24 mouse cellular contexts compared by ENCODE assay signal in genomic region chr10:70262051-70262450, GRCm38 (mm10). TPM values are rescaled to one million over a fixed set of nuclear protein-coding genes. Genes with fewer than 3 reads are reported as not detected.
DNase-seq lines count a peak whose midpoint lies in the region; ATAC-seq and TF ChIP-seq lines count a peak whose summit lies in the region.
"Had no signal": no experiment of that assay in that cellular context is flagged by ENCODE, and none has a peak within 500 bp of the region (broad histone marks: within the 10 kb centered on the region; RNA-seq: fewer than 3 reads in every experiment).

No protein-coding gene starts in this region.

- no peaks in the 10 kb centered on the region for H3K27me3 ChIP-seq in kidney, embryonic 14.5 days (ENCODE audit: control insufficient read depth, insufficient read depth, low read length)
- H3K27me3 ChIP-seq: heart, embryonic 15.5 days; Patski had no signal

- TF ChIP-seq POLR2A in lung, adult 2 months (IDR thresholded peaks at IDR 0.05; ENCODE audit: borderline replicate concordance, extremely low read depth, low read depth, low read length) = no peak

- no peak for ATAC-seq in kidney, embryonic 14.5 days (ENCODE audit: low FRiP score, low TSS enrichment)
- ATAC-seq: activated CD4-positive, CD25-positive, alpha-beta regulatory T cell, adult 4 months; forebrain, embryonic 14.5 days; Patski had no signal

- no peak overlapping the region for H3K4me3 ChIP-seq in kidney, embryonic 14.5 days (ENCODE audit: low read length)
- H3K4me3 ChIP-seq in lung, adult 2 months (replicated peaks; ENCODE audit: extremely low read depth, low read depth, low read length) = no peak overlapping the region
- H3K4me3 ChIP-seq: embryonic facial prominence, embryonic 10.5 days; forebrain, embryonic 10.5 days; heart, adult 2 months; heart, embryonic 15.5 days; hindbrain, embryonic 10.5 days had no signal

- no peak for TF ChIP-seq CTCF in lung, adult 2 months (IDR thresholded peaks at IDR 0.05; ENCODE audit: insufficient read depth, low read length)

- no peaks in the 10 kb centered on the region for H3K4me1 ChIP-seq in kidney, embryonic 14.5 days (ENCODE audit: control insufficient read depth, insufficient read depth, low read length)
- H3K4me1 ChIP-seq in lung, adult 2 months (ENCODE audit: control insufficient read depth, insufficient read depth, low read length) = peaks cover 19% of the 10 kb centered on the region
- H3K4me1 ChIP-seq: embryonic facial prominence, embryonic 10.5 days; heart, embryonic 15.5 days; hindbrain, embryonic 10.5 days had no signal

- no peak overlapping the region for H3K9ac ChIP-seq in kidney, embryonic 14.5 days (ENCODE audit: low read depth, low read length)
- H3K9ac ChIP-seq: heart, embryonic 15.5 days; hindbrain, embryonic 14.5 days had no signal

- DNase-seq in kidney, adult 18-20 months = peak; percentile 63
- peak; percentile 77 to 78 for DNase-seq in kidney, adult 8-10 months
- DNase-seq in kidney, postnatal 10 days = peak; percentile 60
- DNase-seq in kidney, postnatal 4 days = peak; percentile 24 to 39
- no peak for DNase-seq in frontal cortex, postnatal 10 days (ENCODE audit: low spot score in 2 of 2)
- no peak for DNase-seq in lung, adult 2 months
- no peak for DNase-seq in spleen, adult 18-20 months
- DNase-seq: adrenal gland, postnatal 14 days; cerebellum, adult 11-12 months; cerebellum, adult 9-10 months; cerebellum, postnatal 25 days; gastrocnemius, postnatal 10 days; heart, adult 2 months had no signal

- 66% methylated on average over 3 of the region's 3 CpGs for WGBS in kidney, embryonic 14.5 days
- WGBS in lung, adult 2 months = 88% methylated on average over 3 of the region's 3 CpGs

- no peak overlapping the region for H3K4me2 ChIP-seq in kidney, embryonic 14.5 days (replicated peaks; ENCODE audit: low read depth, low read length)
- H3K4me2 ChIP-seq: heart, embryonic 11.5 days; heart, embryonic 15.5 days; hindbrain, embryonic 14.5 days had no signal

- no peaks in the 10 kb centered on the region for H3K9me3 ChIP-seq in kidney, embryonic 14.5 days (ENCODE audit: control insufficient read depth, low read length)
- H3K9me3 ChIP-seq: embryonic facial prominence, embryonic 10.5 days; forebrain, embryonic 10.5 days; heart, embryonic 15.5 days; hindbrain, embryonic 10.5 days had no signal

- H3K27ac ChIP-seq in kidney, embryonic 14.5 days (ENCODE audit: low read depth, low read length) = no peak overlapping the region
- H3K27ac ChIP-seq: embryonic facial prominence, embryonic 10.5 days; forebrain, embryonic 10.5 days; heart, adult 2 months; heart, embryonic 15.5 days; hindbrain, embryonic 10.5 days; hindbrain, embryonic 14.5 days had no signal

- no peaks in the 10 kb centered on the region for H3K36me3 ChIP-seq in kidney, embryonic 14.5 days (ENCODE audit: control insufficient read depth, insufficient read depth, low read length)
- H3K36me3 ChIP-seq: embryonic facial prominence, embryonic 10.5 days; forebrain, embryonic 10.5 days; heart, embryonic 15.5 days; hindbrain, embryonic 10.5 days had no signal

RNA-seq across cellular contexts. Expression of gene Slc16a9, which starts 17.2 kb away (rescaled TPM):
- polyA plus RNA-seq in kidney, embryonic 14.5 days (2014; fragmentation: Nextera tagmentation; extraction: Ambion mirVana) = 3.8 and 4.0 TPM in 2 replicates
- 47.8 and 53.2 TPM in 2 replicates for polyA plus RNA-seq in lung, adult 2 months (2012; rRNA removed)
- polyA plus RNA-seq: activated CD4-positive, CD25-positive, alpha-beta regulatory T cell, adult 4 months; C2C12 had no signal

RNA-seq across cellular contexts. Expression of gene Mrln, which starts 57.6 kb away (rescaled TPM):
- polyA plus RNA-seq in kidney, embryonic 14.5 days (2014; fragmentation: Nextera tagmentation; extraction: Ambion mirVana) = 7.8 and 9.6 TPM in 2 replicates
- 0.66 and 5.7 TPM in 2 replicates for polyA plus RNA-seq in lung, adult 2 months (2012; rRNA removed)
- polyA plus RNA-seq: activated CD4-positive, CD25-positive, alpha-beta regulatory T cell, adult 4 months; forebrain, embryonic 14.5 days; Patski had no signal

Comparison
In these comparisons a context has a peak if more than half of its experiments do, and no peak if none do; other contexts are left out.
1. DNase-seq: peak in kidney, adult 18-20 months (single experiment), kidney, adult 8-10 months (2 of 2), kidney, postnatal 10 days (single experiment) and kidney, postnatal 4 days (2 of 2); none in frontal cortex, postnatal 10 days (0 of 2), lung, adult 2 months (single experiment) and spleen, adult 18-20 months (0 of 2).